Mouse (Mus musculus) small intestine, adult 2 months (tissue): Measurements from ENCODE around the gene Rabl6.
A peak's percentile ranks its signal among the peaks of the same experiment; 100 is the strongest.

Experiments used
- CTCF ChIP-seq: fragments of 200-500 bp; IDR thresholded peaks from 2 replicates; pipeline ENCODE4 v1.5.1; 2012; ENCODE audit warnings: low read depth, mild to moderate bottlenecking, control low read depth, inconsistent platforms, low read length, moderate library complexity, mixed read lengths; ENCODE audit not compliant: insufficient replicate concordance, insufficient read length; ENCODE audit errors: extremely low read depth
- POLR2A ChIP-seq: fragments of 200-500 bp; IDR thresholded peaks from 2 replicates; pipeline ENCODE4 v1.6.1; 2012; ENCODE audit warnings: low read depth, mild to moderate bottlenecking, control low read depth, inconsistent platforms, low read length, moderate library complexity

- TF ChIP-seq CTCF (no peak), POLR2A (peak; percentile 48)
Observed at GRCm38 (mm10) chr2:25546811-25547491, 61.4 kb downstream of the Rabl6 start, which contains the start of gene Traf2.
